Mouse (Mus musculus): Measurements from ENCODE around the gene Olfr963.

DNA sequence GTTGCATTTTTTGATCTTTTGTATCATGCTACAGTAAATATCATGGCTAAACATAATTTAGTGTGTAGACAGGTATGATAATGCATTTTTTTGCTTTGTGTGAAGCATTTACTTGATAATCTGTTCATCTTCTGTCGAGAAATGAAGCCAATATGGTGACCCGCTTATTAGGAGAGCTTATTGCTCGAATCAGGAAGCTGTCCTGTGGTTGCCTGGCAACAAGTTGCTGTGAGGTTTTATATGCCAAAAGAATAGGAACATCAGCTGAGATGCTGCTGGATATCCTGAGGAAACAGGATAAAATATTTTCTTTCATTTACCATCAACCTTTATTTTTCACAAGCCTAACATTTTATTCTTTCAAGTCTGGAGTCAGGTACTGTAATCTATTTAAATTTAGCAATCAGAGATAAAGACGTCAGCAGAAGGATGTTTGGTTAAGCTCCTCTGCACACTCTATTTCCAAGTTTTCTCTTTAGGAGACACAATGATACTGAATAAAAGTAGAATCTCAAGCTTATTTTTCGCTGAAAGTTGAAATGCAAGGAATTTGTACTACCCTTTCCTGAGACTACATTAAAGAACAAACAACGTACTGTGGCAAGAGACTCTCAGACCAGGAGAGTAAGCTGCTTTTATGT, 12.1 kb upstream of the Olfr963 start:
- TF ChIP-seq CTCF (IDR thresholded peaks at IDR 0.05) (no peak), EP300 (IDR thresholded peaks at IDR 0.05) (no peak)

Measured in lung, postnatal 0 days (tissue).